Mouse (Mus musculus): ENCODE measurements around the gene Gm49333.

Gene Gm49333

GRCm38 (mm10) chr16:20677974-20678675 is 66.7 kb downstream of the Gm49333 start:
- no peak for DNase-seq (ENCODE audit: low read depth, low spot score)

GRCm38 (mm10) chr16:20690774-20691173 is 79.4 kb downstream of the Gm49333 start:
- no peak for DNase-seq (ENCODE audit: low read depth, low spot score)

DNA sequence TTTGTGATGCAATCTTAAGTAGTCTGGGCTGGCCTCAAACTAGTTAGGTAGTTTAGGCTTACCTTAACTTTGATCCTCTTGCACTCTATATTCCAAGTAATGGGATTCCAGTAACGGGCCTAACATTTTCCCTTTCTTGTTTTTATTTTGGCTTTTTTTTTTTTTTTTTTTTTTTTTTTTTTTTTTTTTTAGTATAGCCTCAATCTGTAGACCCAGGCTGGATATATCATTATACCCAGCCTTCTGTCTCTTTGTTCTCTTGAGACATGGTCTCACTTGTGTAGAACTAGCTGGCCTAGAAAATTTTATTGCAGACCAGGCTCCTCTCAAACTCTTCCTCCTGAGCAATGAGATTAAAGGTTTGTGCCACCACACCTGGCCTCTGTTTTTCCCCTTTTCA is 80.2 kb downstream of the Gm49333 start:
- no peak for DNase-seq (ENCODE audit: low read depth, low spot score)

- DNase-seq (ENCODE audit: low read depth, low spot score), result no peak
Observed at GRCm38 (mm10) chr16:20692241-20692965, 81.0 kb downstream of the Gm49333 start.

GRCm38 (mm10) chr16:20693111-20693701 is 81.8 kb downstream of the Gm49333 start, which contains the start of gene Fam131a:
Gene Fam131a (plus strand): TSS chr16:20693241.
- DNase-seq (ENCODE audit: low read depth, low spot score), result peak; percentile 87

GRCm38 (mm10) chr16:20694781-20695180 is 83.4 kb downstream of the Gm49333 start:
- no peak for DNase-seq (ENCODE audit: low read depth, low spot score)

Measured in forelimb bud, embryonic 11.5 days (tissue).